In the genomic region with DNA sequence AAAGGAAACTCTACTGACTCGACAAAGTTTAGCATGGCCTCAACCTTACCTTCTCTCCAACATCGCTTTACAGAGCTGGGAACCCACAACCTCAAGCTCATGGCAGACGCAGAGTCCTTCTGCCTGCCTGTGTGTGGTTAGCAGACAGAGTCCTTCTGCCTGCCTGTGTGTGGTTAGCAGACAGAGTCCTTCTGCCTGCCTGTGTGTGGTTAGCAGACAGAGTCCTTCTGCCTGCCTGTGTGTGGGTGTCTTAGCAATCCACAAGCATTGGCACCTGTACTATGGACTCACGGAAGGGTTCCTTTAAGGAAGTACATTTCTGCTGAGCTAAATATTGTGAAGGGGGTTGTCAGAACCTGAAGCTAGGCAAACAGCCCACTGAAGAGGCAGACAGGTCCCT, we compare ENCODE assay signal across 7 mouse cellular contexts. TPM values are rescaled to one million over a fixed set of nuclear protein-coding genes. Genes with fewer than 3 reads are reported as not detected.
A peak's percentile ranks its signal among the peaks of the same experiment; 100 is the strongest.
DNase-seq lines count a peak whose midpoint lies in the region; ATAC-seq and TF ChIP-seq lines count a peak whose summit lies in the region.
"Not testable (repeated sequence)": the region's sequence is repeated elsewhere in the genome, so short reads cannot be mapped to it uniquely, and the experiment has no call there.

No protein-coding gene starts in this region.

- TF ChIP-seq CTCF in layer of hippocampus, adult 2 months (conservative IDR thresholded peaks at IDR 0.05): not testable (repeated sequence)

- DNase-seq in T-cell, adult 2 months (ENCODE audit: low spot score): peak; percentile 18
- DNase-seq in layer of hippocampus, adult 2 months (ENCODE audit: low spot score in 2 of 2): peak; percentile 25 to 32
- DNase-seq in left cerebral cortex, postnatal 25 days (ENCODE audit: low spot score in 2 of 2): peak; percentile 26 to 60
- DNase-seq in right cerebral cortex, adult 2 months (ENCODE audit: low spot score in 2 of 2): peak; percentile 31 to 39
- DNase-seq in yolk sac, embryonic 10.5 days (ENCODE audit: low spot score): peak; percentile 8

- ATAC-seq in granulocyte monocyte progenitor cell, adult 5-6 weeks (replicated peaks; ENCODE audit: poor library complexity, severe bottlenecking): peak; percentile 20; the same call in 1 of the 2 replicates
- 0 out of 2 replicates have a peak, but pooled peaks have one; percentile 7 for ATAC-seq in megakaryocyte progenitor cell, adult 5-6 weeks (replicated peaks; ENCODE audit: poor library complexity)

- peak overlapping the region; percentile 69; the same call in 1 of the 2 replicates for H3K27ac ChIP-seq in layer of hippocampus, adult 2 months

- not testable (repeated sequence) for H3K4me3 ChIP-seq in layer of hippocampus, adult 2 months

- intact Hi-C loops in left cerebral cortex, postnatal 25 days (cut with DNase I): not testable (repeated sequence)

RNA-seq across cellular contexts. Expression of a gene that starts 3.8 kb away (rescaled TPM):
- 53.2 and 68.7 TPM in 2 replicates for total RNA-seq in granulocyte monocyte progenitor cell, adult 5-6 weeks (2014; fragmentation: Nextera tagmentation)
- total RNA-seq in granulocyte monocyte progenitor cell, adult 5-6 weeks (2017): 71.9 and 94.4 TPM in 2 replicates
- total RNA-seq in layer of hippocampus, adult 2 months (2021): 10 to 100 TPM; 13.7 to 15.6 TPM
- total RNA-seq in left cerebral cortex, postnatal 25 days (2021): 10 to 100 TPM; 16.8 to 17.4 TPM
- total RNA-seq in megakaryocyte progenitor cell, adult 5-6 weeks (2015): 66.7 and 70.7 TPM in 2 replicates
- 83.0 and 104 TPM in 2 replicates for total RNA-seq in megakaryocyte progenitor cell, adult 5-6 weeks (2017)
